Mouse (Mus musculus) heart, embryonic 14.5 days (tissue): ENCODE results near the gene Gm29427. TPM values are rescaled to one million over a fixed set of nuclear protein-coding genes. Genes with fewer than 3 reads are reported as not detected.

ENCODE experiments used
- ATAC-seq: fragments of 200-750 bp; cut with Nextera tagmentation; 2 replicates; pipeline ENCODE4 v1.8.0; 2017; ENCODE audit warnings: low read depth, moderate TSS enrichment; ENCODE audit not compliant: insufficient number of reproducible peaks, insufficient read depth, low FRiP score
- H3K27ac ChIP-seq, 2 experiments: fragments of 200-500 bp in 1 of 2; fragments of 300-500 bp in 1 of 2; sonication (generic) in 1 of 2; replicated peaks in 1 of 2; 2 replicates each; pipeline ENCODE4 v1.5.1; 2012 to 2014; ENCODE audit warnings: low read depth in 2 of 2, low read length in 2 of 2, control low read depth in 1 of 2, mild to moderate bottlenecking in 1 of 2, mixed read lengths in 1 of 2; ENCODE audit not compliant: control insufficient read depth in 1 of 2, insufficient read depth in 1 of 2
- H3K27me3 ChIP-seq: fragments of 300-500 bp; sonication (generic); 2 replicates; pipeline ENCODE4 v1.6.1; 2014; ENCODE audit warnings: mild to moderate bottlenecking, low read length, control low read depth; ENCODE audit not compliant: control insufficient read depth, insufficient read depth
- H3K36me3 ChIP-seq: fragments of 300-500 bp; sonication (generic); 2 replicates; pipeline ENCODE4 v1.6.1; 2014; ENCODE audit warnings: mild to moderate bottlenecking, control low read depth, low read length, mixed read lengths; ENCODE audit not compliant: control insufficient read depth, insufficient read depth
- H3K4me1 ChIP-seq, 2 experiments: fragments of 200-500 bp in 1 of 2; fragments of 300-500 bp in 1 of 2; sonication (generic) in 1 of 2; 2 replicates each; pipeline ENCODE4 v1.6.1; 2012 to 2014; ENCODE audit warnings: low read length in 2 of 2, control low read depth in 1 of 2, mixed read lengths in 1 of 2; ENCODE audit not compliant: control insufficient read depth in 2 of 2, insufficient read depth in 2 of 2
- H3K4me2 ChIP-seq: fragments of 300-500 bp; sonication (generic); 2 replicates; pipeline ENCODE4 v1.6.1; 2014; ENCODE audit warnings: mild to moderate bottlenecking, low read length
- H3K4me3 ChIP-seq, 2 experiments: fragments of 200-500 bp in 1 of 2; fragments of 300-500 bp in 1 of 2; sonication (generic) in 1 of 2; 2 replicates each; pipeline ENCODE4 v1.5.1; 2012 to 2014; ENCODE audit warnings: low read length in 2 of 2, mild to moderate bottlenecking in 2 of 2, control low read depth in 1 of 2, low read depth in 1 of 2, moderate library complexity in 1 of 2; ENCODE audit not compliant: control insufficient read depth in 1 of 2, insufficient read depth in 1 of 2
- H3K9ac ChIP-seq: fragments of 300-500 bp; sonication (generic); 2 replicates; pipeline ENCODE4 v1.6.1; 2014; ENCODE audit warnings: mild to moderate bottlenecking, low read length
- H3K9me3 ChIP-seq: fragments of 300-500 bp; sonication (generic); 2 replicates; pipeline ENCODE4 v1.6.1; 2016; ENCODE audit warnings: low read length, control low read depth; ENCODE audit not compliant: control insufficient read depth
- WGBS: fragments of 180-500 bp; shearing (Covaris S2); extraction: QIAGEN DNeasy Blood & Tissue Kit; methylation state at CpG from one replicate; pipeline ENCODE4 v1.1.7; 2014; 5-methylcytosine and 5-hydroxymethylcytosine counted together
- polyA plus RNA-seq: library from polyadenylated mRNA; unstranded; fragments of >200 nt; fragmentation: Nextera tagmentation; extraction: Ambion mirVana; gene quantifications from 2 replicates; pipeline ENCODE4 v1.2.1, GENCODE M21; 2014

The Gm29427 gene
- not detected in 2 replicates for polyA plus RNA-seq

DNA sequence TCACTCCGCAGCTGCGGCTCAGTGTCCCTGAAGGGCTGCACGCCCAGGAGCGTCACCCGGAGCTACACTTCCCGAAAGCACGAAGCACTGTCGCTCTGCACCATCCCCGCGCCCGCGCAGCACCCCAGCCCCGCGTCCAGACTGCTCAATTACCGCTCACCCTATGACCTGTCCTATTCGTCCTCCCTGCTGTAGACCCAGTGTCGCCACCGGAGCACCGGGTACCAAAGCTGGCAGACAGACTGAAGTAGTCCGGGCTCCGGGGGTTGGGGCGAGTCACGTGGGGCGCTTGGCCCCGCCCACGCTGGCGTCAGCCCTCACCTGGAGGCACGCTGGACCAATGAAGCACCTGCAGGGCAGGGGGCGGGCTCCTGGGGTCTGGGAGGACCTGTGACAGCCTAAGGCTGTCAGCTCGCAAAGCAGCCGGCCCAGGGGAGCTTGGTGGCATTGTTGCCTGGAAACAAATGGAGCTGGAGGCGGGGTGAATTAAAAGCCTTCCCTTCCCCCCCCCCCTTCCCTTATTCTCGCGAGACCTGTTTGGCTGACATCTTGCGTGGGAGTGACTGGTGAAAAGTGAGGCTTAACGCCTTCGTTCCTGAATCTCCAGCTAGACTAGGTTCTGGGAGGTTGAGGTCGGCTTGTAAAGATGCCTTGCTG, at the start of gene Gm29427:
Gene Gm29427 (minus strand): TSS at position 239 of the 657 bp plus-strand sequence.
- Histone ChIP-seq H3K9me3 (no peaks in the 10 kb centered on the region), H3K9ac (peak within 1 kb of the TSS; percentile 95), H3K27ac (peak within 1 kb of the TSS; percentile 75 to 80), H3K4me3 (peak within 1 kb of the TSS; percentile 83 to 96), H3K4me2 (peak within 1 kb of the TSS; percentile 99), H3K4me1 (peaks cover 6 to 10% of the 10 kb centered on the region in 2 experiments), H3K27me3 (no peaks in the 10 kb centered on the region), H3K36me3 (peaks cover 22% of the 10 kb centered on the region; the same call in 1 of the 2 replicates)
- WGBS, result under 1% methylated on average over 38 of the region's 38 CpGs
- peak; percentile 89 for ATAC-seq

- H3K4me3 ChIP-seq, result no peak overlapping the region
- H3K36me3 ChIP-seq, result no peaks in the 10 kb centered on the region
- no peak for ATAC-seq
- WGBS, result 83% methylated on average over 12 of the region's 12 CpGs
- H3K9ac ChIP-seq, result no peak overlapping the region
- no peak overlapping the region for H3K4me2 ChIP-seq
- no peak overlapping the region for H3K27ac ChIP-seq
- H3K4me1 ChIP-seq, result 0 out of 4 replicates have a peak, but pooled peaks cover 2% of the 10 kb centered on the region in 2 experiments
- no peaks in the 10 kb centered on the region for H3K9me3 ChIP-seq
- no peaks in the 10 kb centered on the region for H3K27me3 ChIP-seq
Observed at GRCm38 (mm10) chr1:130764027-130764461, 48.4 kb upstream of the Gm29427 start.

DNA sequence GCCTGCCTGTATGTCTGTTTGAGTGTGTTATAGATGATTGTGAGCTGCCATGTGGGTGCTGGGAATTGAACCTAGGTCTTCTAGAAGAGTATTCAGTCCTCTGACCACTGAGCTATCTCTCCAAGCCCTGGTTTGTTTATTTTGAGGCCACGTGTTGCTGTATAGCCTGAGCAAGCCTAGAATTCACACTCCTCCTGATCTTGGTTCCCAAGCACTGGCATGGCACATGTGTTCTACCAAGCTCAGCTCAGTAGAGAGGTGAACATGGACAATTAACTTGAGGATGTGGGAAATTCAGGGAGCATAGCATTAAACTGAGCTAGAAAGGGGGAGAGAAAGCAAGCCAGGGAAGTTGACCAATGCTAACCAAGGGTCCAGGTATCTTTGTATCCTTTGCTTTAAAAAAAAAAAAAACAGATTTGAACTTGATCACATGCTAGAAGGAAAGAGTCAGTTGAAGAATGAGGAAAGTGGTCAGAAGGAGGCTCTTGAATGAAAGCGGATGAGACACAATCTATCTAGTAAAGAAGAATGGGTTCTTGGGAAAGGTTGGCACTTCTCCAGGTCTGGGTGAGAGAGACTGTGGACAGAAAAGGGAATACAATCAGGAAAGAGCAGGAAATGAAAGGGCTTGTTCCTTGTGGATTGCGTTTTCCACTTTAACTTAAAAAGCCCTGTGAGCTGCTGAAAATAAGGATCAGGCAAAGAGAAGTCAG, 46.6 kb upstream of the Gm29427 start:
- H3K27me3 ChIP-seq, result no peaks in the 10 kb centered on the region
- no peak overlapping the region for H3K4me3 ChIP-seq
- no peak overlapping the region for H3K4me2 ChIP-seq
- 52% methylated on average over 3 of the region's 3 CpGs for WGBS
- ATAC-seq, result no peak
- no peak overlapping the region for H3K9ac ChIP-seq
- H3K9me3 ChIP-seq, result no peaks in the 10 kb centered on the region
- H3K4me1 ChIP-seq, result 0 out of 4 replicates have a peak, but pooled peaks cover 2% of the 10 kb centered on the region in 2 experiments
- no peaks in the 10 kb centered on the region for H3K36me3 ChIP-seq
- H3K27ac ChIP-seq, result no peak overlapping the region

DNA sequence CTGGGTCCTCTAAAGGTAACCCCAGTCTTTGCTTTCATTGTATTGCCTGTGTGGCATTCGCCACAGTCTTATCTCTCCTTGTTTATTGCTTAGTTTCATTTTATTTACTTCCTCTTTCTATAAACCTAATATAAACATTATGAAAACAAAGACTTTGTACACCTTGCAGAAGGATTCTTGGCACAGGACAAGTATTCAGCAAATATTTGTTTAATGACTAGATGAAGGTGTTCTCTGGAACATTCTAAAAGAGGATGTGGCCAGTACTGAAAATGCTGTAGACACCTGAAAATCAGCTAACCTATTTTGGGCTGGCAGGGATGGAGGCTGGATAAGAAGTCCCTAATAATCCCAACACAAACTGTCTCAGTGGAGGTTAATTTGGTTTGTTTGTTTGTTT, 46.0 kb upstream of the Gm29427 start:
- no peaks in the 10 kb centered on the region for H3K9me3 ChIP-seq
- H3K27ac ChIP-seq, result no peak overlapping the region
- 88% methylated on average over 1 of the region's 1 CpGs for WGBS
- no peak overlapping the region for H3K9ac ChIP-seq
- H3K4me1 ChIP-seq, result 0 out of 4 replicates have a peak, but pooled peaks cover 2% of the 10 kb centered on the region in 2 experiments
- no peak overlapping the region for H3K4me3 ChIP-seq
- no peaks in the 10 kb centered on the region for H3K27me3 ChIP-seq
- H3K36me3 ChIP-seq, result no peaks in the 10 kb centered on the region
- no peak for ATAC-seq
- no peak overlapping the region for H3K4me2 ChIP-seq

- WGBS, result 18% methylated on average over 9 of the region's 9 CpGs
- no peak overlapping the region for H3K4me3 ChIP-seq
- no peak overlapping the region for H3K4me2 ChIP-seq
- no peaks in the 10 kb centered on the region for H3K9me3 ChIP-seq
- H3K9ac ChIP-seq, result no peak overlapping the region
- no peak overlapping the region for H3K27ac ChIP-seq
- H3K27me3 ChIP-seq, result no peaks in the 10 kb centered on the region
- no peak for ATAC-seq
- H3K36me3 ChIP-seq, result no peaks in the 10 kb centered on the region
- H3K4me1 ChIP-seq, result 0 out of 4 replicates have a peak, but pooled peaks cover 2% of the 10 kb centered on the region in 2 experiments
Observed at GRCm38 (mm10) chr1:130759689-130760088, 44.1 kb upstream of the Gm29427 start.

DNA sequence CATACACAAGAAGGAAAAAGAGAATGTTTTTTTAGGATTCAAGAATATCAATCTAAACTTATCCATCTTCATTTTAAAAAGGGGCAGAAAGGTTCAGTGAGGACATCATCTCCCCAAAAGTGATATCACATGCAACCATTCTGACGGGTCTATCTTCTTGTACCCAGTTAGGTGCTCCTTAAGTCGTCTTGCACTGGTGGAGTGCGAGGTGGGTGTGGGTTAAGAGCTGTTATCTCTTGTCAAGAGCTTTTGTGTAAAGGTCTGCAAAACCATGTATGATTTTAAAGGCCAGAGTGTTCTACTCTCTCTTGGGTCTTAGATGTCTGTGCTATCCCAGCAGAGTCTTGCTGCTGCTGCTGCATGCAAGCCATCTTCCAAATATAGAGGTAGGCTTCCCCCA, 31.2 kb upstream of the Gm29427 start:
- Histone ChIP-seq H3K27ac (no peak overlapping the region), H3K36me3 (no peaks in the 10 kb centered on the region), H3K27me3 (no peaks in the 10 kb centered on the region), H3K4me1 (peaks cover 0 to 3% of the 10 kb centered on the region in 2 experiments; a peak in 1 of 4 replicates), H3K9ac (no peak overlapping the region), H3K9me3 (no peaks in the 10 kb centered on the region), H3K4me3 (no peak overlapping the region), H3K4me2 (no peak overlapping the region)
- WGBS, result 56% methylated on average over 3 of the region's 3 CpGs
- no peak for ATAC-seq

- 91% methylated on average over 3 of the region's 3 CpGs for WGBS
- Histone ChIP-seq H3K4me1 (peaks cover 10 to 12% of the 10 kb centered on the region in 2 experiments), H3K27ac (no peak overlapping the region), H3K27me3 (no peaks in the 10 kb centered on the region), H3K4me2 (no peak overlapping the region), H3K9ac (no peak overlapping the region), H3K4me3 (no peak overlapping the region), H3K9me3 (no peaks in the 10 kb centered on the region), H3K36me3 (no peaks in the 10 kb centered on the region)
- no peak for ATAC-seq
Observed at GRCm38 (mm10) chr1:130745591-130745990, 30.0 kb upstream of the Gm29427 start.
